Mouse (Mus musculus) adrenal gland, postnatal 10 days (tissue): ENCODE data around the gene Pced1a. TPM values are rescaled to one million over a fixed set of nuclear protein-coding genes. Genes with fewer than 3 reads are reported as not detected.

Source experiments
- DNase-seq: peaks from one replicate; pipeline ENCODE4 v3.0.0; 2021; ENCODE audit warnings: mixed read lengths
- total RNA-seq, 2 experiments: library from RNA; stranded (reverse); gene quantifications; 2 replicates each; pipeline ENCODE4 v1.2.3; 2021

Gene Pced1a
- total RNA-seq, 2 experiments from 2014 or later: 12.3 to 14.3 TPM

DNA sequence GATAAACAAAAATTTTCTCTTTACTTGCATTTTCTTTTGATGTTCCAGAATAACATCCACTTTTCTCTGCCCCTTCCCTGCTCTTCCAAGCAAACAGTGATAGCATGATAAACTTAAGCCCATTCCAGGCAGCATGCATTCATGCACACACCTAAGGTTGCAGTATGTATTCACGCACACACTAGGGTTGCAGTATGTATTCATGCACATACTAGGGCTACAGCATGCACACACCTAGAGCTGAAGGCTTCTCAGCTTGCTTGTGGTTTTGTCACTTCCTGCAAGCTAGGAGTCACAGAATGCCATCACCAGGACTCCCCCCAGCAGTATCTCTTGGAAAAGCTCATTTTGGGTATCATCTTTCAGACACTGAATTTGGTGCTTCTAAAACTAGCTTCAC, 12.3 kb upstream of the Pced1a start:
- no peak for DNase-seq

DNA sequence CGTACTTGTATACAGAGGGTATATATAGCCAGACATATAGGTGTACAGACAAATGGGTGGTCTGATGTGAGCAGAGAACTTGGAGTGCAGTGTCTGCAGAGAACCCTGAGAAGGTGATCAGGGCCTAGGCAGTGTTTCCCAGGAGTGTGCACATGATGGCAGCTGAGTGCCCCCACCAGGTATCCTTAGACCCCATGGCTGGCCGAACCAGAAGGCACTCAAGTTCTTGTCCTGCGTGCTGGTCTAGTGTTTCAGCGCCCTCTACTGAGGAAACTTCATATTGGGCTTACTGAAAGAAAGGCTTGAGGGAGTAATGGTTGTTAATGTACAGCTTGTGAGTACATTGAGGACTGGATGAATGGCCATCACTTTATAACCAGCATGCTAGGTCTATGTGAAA, 8.7 kb upstream of the Pced1a start:
- peak; percentile 54 for DNase-seq

DNA sequence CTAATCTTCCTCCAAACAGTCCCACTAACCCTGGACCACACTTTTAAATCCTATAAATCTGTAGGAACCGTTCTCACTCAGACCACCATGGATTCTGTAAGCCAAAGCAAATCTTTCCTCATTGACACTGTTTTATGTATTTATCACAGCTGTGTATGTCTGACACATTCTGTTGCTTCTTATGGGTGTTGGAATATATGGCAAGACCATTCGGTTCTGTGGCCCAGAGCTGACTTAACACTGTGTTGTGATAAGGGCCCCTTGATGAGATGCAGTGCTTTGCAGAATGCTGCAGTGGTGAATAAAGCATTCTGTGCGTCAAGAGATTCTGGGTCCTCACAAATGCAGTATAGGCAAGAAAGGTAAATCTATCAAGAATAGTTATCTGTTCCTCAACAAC, 7.7 kb upstream of the Pced1a start:
- no peak for DNase-seq

DNA sequence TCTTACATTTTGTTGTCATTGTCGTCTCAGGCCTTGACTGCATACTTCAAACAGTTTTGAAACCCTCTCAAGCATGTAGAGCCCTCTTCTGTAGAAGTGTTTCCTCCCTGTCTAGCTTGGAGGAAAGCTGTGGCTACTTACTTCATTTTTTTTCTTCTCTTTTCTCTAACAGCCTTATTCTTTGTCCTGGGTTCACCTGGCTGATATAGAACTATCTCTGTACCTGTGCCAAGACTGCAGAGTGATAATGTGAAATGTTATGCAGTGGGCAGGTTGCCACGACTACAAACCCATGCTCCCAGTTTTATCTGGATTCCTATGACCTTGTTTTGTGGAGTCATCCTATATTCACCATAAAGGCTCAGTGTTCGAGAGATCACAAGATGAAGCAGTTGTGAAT, 6.0 kb upstream of the Pced1a start:
- DNase-seq: no peak

DNA sequence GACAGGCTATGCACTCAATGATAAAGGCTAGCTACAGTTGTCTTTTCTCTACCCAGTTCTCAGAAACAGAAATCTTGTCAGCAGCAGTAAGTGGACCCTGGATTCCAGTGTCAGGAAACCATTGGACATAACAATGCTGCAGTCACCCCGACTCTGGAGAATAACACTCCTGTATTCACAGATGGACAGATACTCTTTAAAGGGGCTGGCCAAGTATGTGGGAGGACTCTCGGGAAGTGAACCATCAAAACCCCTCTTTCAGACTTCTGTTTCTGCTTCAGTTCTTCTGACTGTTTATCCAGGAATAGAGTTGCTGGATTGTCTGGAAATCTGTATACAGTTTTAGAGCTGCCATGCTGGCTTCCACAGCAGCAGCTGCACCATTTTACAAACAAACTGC, 5.3 kb upstream of the Pced1a start:
- no peak for DNase-seq

DNA sequence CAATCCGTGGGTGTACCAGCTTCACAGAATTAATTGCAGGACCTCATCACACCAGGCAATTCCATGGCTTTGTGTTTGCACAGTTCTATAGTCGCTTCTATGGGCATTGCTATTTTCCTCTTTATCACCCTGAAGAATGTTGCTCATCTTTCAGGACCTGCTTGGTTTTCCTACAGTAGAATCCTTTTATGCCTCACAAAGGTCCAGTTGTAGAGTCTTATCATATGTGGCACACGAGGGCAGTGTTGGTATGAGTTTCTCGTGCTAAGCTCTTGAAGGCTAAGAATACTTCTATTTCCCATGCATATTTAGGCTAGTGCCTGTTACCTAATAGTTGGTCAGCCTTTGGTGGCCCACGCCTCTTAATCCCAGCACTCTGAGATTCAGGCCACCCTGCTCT, 611 bp upstream of the Pced1a start:
- DNase-seq: no peak

DNA sequence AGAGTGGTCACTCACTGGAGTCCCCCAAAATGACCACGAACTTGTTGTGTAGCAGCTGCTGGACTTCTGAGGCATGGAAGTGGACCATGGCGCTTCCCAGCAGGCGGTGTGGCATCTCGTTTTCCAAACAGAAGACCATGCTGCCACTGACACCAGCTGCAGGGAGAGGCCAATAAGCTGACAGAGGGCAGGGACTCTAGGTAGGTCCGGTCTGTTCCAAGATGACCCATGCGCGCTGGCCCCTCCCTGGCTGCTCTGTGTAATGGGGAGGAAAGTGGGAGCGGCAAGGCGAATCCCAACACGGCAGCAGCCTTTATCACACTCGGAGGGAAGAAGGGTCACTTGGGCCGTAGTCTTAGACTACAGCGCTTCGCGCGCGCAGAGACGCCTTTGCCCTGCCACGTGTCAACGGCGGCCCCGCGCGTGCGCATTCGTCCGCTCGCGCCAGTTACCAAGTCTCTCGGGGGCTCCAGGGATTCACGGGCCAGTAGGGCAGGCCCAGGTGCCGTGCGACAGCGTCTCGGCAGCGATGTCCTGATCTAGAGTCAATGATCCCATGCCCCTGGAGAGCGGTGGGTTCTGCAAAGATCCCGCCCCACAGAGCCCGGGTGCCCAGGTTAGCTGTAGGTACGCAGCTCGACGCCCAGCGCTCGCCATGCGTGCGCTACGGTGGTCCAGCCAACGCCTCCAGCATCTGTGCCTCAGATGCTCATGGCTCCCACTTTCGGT, 940 bp downstream of the Pced1a start:
- peak; percentile 86 for DNase-seq

DNA sequence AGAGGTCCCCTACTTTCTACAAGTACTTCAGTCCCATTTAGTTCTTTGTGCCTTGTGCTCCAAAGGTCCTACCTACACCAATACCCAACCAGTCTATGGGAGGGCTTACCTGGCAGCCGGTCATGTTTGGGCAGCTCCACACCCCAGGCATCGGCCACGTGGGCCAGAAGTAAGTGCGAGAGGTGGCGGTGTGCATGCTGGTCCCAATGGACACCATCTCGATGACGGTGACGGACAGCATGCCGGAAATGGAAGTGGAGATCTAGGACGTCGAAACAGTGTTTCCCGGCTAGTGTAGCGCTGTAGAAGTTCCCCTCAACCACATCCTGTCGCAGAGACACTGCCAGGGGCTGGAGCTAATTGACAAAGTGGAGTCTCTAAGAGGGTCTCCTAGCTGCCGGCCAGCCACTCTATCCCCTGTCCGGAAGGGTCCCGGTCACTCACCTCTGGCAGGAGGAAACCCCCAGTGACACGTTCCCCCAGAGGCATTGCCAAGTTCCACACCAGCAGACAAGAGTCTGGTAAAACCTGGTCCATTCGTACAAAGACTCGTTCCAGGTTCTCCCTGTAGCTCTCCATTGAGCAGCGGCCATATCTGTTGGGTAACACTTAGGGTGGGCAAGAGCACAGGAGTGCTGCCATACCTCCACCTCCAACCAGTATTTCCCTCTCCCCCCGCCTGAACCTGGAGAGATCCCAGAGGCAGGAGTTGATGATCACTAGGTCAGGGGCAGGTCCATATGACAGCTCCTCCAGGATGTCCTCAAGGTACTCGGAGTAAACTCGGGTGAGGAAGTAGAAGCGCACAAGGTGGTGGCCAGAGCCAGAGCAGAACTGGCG, 2.5 kb downstream of the Pced1a start:
- no peak for DNase-seq

DNA sequence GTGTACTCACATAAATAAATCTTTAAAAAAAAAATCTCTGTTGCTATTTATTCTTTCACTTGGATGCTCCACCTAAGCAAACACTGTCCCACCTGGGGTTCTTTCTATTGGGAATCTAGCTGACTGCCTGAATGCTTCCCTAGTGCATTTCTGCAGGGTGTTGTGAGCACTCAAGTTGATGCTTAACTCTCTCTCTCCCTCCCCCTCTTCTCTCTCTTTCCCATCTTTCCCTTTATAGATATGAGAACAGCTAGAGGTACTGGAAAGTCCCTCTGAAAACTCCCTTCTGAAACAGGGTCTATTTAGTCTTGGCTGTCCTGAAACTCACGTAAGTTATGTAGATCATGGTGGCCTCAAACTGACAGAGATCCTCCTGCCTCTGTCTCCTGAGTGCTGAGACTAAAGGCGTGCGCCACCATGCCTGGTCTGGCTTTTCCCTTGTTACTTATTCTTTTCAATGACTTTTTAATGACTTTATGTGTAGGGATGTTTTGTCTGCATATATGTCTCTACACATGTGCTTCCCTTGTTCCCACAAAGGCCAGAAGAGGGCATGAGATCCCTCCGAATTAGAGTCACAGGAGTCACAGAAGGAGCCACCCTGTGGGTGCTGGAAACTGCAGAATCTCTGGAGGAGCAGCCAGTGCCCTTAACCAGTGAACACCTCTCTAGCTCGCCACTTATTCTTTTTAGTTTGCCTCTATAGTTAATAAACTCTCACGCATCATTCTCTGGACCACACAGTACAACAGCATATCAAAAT, 10.2 kb downstream of the Pced1a start:
- no peak for DNase-seq

DNA sequence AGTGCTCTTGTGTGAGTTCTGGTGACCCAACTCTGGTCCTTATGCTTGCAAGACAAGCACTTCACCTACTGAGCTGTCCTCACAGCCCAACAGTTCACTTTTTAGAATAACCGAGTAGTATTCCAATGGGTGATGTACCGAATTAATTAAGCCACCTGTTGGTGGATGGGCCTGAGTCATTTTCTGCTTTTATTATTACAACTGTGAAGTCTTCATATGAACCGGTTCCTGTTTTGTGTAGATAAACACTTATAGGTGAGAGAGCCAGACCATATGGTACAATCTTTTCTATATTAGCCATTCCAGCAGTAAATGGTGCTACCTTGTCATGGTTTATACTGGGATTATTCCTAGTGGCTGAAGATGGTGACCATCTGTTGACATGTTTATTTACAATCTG, 11.7 kb downstream of the Pced1a start:
- no peak for DNase-seq

DNA sequence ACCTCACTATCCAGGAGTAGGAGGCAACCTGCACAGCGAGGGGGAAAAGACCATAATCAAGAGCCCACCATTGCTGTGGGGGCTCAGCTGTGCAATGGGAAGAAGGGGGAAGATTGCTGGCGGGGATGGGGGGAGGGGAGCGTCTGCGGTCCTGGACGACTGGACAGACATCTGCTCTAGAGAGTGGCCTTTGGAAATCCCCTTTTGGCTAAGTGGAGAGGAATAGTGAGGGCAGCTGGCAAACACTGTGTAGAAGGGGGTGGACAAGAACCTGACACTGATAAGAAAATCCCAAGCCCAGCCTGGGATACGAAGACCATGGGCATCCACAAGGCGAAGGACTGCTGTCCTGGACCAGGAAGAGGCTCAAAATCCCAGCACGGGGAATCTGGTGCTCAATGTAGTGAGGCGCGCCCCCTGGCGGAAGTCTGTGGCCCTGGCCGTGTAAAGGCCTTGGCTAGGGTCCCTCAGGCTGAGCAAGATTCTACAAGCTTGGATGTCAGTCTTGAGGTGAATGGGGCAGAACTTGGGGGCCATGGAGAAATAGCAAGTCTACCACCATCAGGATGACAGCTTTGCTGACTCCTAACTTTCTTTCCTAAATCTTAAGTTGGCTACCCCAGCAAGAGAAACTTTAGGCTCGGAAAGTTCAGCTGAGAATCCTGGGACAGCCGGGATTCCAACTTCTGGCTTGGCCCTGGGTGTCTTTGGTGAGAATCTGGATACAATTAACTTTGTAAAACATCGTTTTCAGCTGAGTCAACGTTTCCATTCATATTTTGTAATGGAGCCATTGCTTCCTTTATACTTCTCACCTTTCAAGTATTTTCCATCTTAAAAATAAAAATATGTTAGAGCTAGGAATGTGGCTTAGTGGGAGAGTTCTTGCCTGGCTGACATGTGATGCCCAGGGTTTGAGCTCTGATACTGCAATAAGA, 12.7 kb downstream of the Pced1a start:
- DNase-seq: peak; percentile 92

DNA sequence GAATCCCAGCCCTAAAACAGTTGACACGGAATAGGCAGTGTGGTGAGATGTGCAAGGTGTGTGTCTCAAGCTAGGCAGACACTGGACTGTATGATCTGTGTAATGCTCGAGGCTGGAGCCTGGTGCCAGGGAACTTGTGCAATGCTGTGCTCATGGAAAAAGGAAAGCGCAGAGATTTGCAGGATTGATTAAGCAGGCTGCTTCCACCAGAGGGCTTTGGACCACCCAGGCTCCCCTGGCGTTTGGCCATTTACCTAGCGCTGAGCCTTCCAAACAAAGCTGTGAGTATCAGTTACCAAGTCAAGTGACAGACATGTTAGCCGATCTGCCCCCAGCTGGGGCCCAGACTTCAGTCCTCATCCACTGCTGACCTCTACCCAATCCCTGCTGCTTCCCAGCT, 16.3 kb downstream of the Pced1a start:
- no peak for DNase-seq

DNA sequence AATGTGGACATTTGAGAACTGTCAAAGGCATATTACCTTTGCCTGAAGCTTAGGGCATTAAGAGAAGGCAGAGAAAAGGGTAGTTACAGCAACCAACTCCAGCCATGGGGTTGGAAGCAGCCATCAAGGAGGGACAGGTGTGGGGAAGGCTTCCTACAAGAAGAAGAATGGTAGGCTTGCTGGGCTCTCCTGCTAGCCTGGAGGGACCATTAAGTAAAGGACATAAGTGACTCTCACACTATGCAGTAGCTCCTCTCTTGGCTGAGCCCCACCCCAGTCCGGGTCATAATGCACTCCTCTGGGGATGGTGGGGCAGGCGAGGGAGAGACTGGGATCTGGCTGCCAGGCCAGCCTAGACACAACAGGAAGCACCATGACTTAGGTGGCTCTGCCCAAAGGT, 18.3 kb downstream of the Pced1a start, which contains the start of gene Tmem239:
TSS of gene Tmem239 (plus strand) at position 301 of the 400 bp plus-strand sequence.
- DNase-seq: no peak

DNA sequence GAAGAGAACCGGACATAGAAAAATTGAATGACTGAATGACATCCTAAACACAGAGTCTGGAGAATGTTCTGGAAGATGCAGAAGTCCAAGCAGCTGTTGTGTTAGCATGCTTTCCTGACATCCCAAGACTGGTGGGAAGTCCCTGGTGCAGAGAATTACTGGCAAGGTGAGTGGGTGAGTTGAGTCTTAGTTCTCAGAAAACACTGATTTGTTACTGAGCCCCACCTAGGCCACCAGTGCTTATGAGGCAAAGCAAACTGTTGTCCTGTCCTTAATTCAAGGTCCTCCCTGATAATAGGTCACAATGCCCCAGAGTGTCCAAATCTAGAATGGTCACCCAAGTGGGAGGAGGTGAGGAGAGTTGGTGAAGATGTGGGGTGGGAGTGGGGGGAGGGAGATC, 19.6 kb downstream of the Pced1a start, which contains the start of the genes Gm28372 and 1700020A23Rik:
TSS of gene Gm28372 (plus strand) at position 301 of the 400 bp plus-strand sequence.
TSS of gene 1700020A23Rik (plus strand) at position 321 of the 400 bp plus-strand sequence.
- DNase-seq: no peak

DNA sequence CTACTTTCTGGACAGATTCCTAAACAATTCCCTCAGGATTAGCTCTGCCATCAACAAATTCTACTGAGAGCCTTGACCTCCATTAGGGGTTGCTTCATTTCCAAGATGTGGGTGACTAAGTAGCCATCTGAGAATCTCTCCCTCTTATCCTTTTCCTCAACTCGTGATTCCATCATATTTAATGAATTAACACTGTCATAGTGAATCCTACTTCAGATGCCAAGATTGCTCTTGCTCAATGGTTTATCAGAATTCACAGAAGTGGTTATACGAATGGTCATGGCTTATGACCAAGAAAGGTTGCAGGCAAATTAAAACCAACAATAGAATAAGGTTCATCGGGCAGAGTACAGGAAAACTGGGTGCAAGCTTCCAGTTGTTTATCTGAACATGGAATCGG, 22.6 kb downstream of the Pced1a start:
- no peak for DNase-seq

DNA sequence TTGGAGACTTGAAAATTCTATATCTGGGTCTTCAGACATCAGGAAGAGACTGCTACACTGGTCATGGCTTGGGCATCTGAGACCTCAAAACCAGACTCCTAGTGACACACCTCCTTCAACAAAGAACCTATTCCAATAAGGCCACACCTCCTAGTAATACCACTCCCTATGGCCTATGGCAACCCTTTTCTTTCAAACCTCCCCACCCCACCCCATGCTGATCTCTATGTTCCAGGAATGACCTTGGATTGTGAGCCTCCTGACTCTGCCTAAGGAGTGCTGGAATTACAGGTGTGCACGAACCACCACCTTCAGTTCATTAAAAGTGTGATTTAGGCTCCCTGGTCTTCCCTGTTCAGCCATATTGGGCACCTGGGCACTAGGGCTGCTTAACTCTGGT, 24.5 kb downstream of the Pced1a start:
- DNase-seq: no peak

DNA sequence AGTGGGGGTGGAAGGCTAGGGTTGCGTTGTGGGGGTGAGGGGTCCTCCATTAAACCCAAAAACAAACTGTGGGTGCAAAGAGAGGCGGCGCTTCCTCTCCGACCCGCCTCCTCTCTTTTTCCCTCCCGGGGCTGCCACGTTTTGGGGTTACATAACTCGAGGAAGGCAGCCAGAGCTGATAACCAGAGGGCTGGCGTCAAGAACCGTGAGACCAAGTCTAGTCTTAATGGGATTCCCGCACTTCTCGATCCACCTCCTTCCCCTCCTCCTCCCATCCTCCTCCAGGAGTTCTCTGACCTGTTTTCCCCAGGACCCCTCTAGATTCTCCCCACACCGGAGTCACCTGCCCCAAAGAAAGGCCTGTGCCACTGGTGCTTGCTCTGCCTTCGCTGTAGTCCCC, 26.4 kb downstream of the Pced1a start:
- peak; percentile 30 for DNase-seq

DNA sequence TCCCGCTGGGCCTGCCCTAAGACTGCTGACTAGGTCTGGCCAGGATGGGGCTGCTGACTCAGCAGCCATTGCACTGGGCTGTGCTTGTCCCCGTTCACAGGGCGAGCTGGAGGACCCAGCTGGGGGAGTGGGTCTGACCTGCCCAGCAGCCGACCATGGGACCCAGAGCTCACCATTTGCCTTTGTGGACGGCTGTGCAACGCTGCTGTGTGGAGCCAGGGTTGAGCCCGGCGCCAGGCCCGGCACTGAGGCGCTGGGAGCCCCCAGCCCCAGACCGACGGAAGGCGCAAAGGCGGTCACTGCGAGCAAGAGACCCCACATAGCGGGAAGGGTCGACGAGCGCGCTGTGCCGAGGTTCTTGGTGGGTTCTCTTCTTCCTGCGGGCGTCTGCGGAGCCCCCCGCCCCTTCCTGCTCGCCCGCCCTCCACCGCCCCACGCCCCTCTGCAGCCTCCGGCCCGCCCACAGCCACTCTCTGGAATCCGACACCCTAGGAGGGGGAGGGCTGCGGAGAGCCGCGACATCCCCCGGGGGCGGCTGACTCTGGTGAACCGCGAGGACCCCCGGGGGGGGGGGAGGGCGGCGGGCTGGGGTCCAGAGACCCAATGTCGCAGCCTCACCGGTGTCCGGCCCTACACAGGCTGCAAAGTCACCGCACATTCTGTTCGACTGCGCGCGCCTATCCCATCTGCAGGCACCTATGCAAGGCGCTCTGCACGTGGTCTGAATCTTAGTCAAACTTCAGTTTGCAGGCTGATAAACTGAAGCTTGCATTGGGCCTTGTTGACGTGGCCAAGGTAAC, 27.1 kb downstream of the Pced1a start, which contains the start of gene Cpxm1:
TSS of gene Cpxm1 (minus strand) at position 389 of the 800 bp plus-strand sequence.
- DNase-seq: peak; percentile 26

DNA sequence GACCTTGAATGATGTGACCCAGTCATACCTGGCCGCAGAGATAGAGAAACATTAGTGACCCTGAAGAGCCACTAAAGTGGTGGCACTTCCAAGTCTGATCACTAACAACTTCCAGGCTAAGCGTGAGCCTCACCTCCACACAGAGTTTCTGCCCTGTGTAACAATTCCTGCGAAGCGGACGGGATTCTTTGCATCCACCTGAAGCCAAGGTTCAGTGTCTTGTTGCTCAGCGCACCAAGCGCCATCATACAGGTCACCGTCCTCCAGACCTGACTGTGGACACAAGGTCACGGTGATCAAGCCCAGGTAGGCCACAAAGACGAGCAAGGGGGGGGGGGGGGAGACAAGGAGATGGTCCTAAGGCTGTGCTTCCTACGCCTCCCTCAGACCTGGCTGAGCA, 28.8 kb downstream of the Pced1a start:
- DNase-seq: no peak

DNA sequence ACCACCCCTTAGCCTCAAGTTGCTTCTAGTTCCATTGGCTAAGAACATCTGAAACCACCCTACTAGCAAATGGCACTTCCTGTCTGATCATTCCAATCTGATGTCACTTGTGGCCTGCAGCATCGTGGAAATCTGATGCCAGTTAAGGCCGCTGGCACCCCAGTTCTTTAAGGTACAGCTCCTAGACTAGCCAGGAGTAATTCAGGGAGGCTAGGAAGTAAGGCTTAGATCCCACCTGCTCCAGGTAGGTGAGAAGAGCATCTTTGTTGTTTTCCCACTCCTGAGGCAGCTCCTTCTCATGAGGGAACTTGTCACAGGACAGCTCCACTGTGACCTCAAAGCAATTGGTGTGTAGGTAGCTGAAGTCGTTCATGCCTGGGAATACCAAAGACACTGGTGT, 31.7 kb downstream of the Pced1a start:
- DNase-seq: no peak
